Mouse (Mus musculus) midbrain, embryonic 11.5 days (tissue): Measurements from ENCODE around the gene Hoxd8. TPM values are rescaled to one million over a fixed set of nuclear protein-coding genes. Genes with fewer than 3 reads are reported as not detected.

ENCODE experiments used
- ATAC-seq: fragments of 200-750 bp; cut with Nextera tagmentation; 2 replicates; pipeline ENCODE4 v1.8.0; 2017; ENCODE audit warnings: moderate TSS enrichment, moderate library complexity; ENCODE audit not compliant: low FRiP score
- DNase-seq: peaks from one replicate; pipeline ENCODE4 v3.0.0; 2015; ENCODE audit warnings: low spot score; ENCODE audit errors: missing footprints
- H3K27ac ChIP-seq: fragments of 300-500 bp; sonication (generic); 2 replicates; pipeline ENCODE4 v1.5.1; 2014; ENCODE audit warnings: low read depth, low read length
- H3K27me3 ChIP-seq: fragments of 300-500 bp; sonication (generic); 2 replicates; pipeline ENCODE4 v1.6.1; 2014; ENCODE audit warnings: mild to moderate bottlenecking, low read length, moderate library complexity, mixed read lengths; ENCODE audit not compliant: control insufficient read depth, insufficient read depth
- H3K36me3 ChIP-seq: fragments of 300-500 bp; sonication (generic); 2 replicates; pipeline ENCODE4 v1.6.1; 2014; ENCODE audit warnings: mild to moderate bottlenecking, low read length, moderate library complexity, mixed read lengths; ENCODE audit not compliant: control insufficient read depth, insufficient read depth
- H3K4me1 ChIP-seq: fragments of 300-500 bp; sonication (generic); 2 replicates; pipeline ENCODE4 v1.6.1; 2014; ENCODE audit warnings: low read length; ENCODE audit not compliant: control insufficient read depth, insufficient read depth
- H3K4me2 ChIP-seq: fragments of 300-500 bp; sonication (generic); 2 replicates; pipeline ENCODE4 v1.6.1; 2014; ENCODE audit warnings: mild to moderate bottlenecking, moderate library complexity
- H3K4me3 ChIP-seq: fragments of 300-500 bp; sonication (generic); 2 replicates; pipeline ENCODE4 v1.5.1; 2014; ENCODE audit warnings: low read depth, low read length
- H3K9ac ChIP-seq: fragments of 300-500 bp; sonication (generic); 2 replicates; pipeline ENCODE4 v1.6.1; 2014; ENCODE audit warnings: low read length
- H3K9me3 ChIP-seq: fragments of 300-500 bp; sonication (generic); 2 replicates; pipeline ENCODE4 v1.6.1; 2016; ENCODE audit warnings: low read length; ENCODE audit not compliant: control insufficient read depth
- WGBS: fragments of 180-500 bp; shearing (Covaris S2); extraction: QIAGEN DNeasy Blood & Tissue Kit; methylation state at CpG from one replicate; pipeline ENCODE4 v1.1.7; 2014; 5-methylcytosine and 5-hydroxymethylcytosine counted together
- polyA plus RNA-seq: library from polyadenylated mRNA; unstranded; fragments of >200 nt; fragmentation: Nextera tagmentation; extraction: Ambion mirVana; gene quantifications from 2 replicates; pipeline ENCODE4 v1.2.1, GENCODE M21; 2014

The Hoxd8 gene
- polyA plus RNA-seq, 1 experiment from 2014 or later = 0.11 TPM

DNA sequence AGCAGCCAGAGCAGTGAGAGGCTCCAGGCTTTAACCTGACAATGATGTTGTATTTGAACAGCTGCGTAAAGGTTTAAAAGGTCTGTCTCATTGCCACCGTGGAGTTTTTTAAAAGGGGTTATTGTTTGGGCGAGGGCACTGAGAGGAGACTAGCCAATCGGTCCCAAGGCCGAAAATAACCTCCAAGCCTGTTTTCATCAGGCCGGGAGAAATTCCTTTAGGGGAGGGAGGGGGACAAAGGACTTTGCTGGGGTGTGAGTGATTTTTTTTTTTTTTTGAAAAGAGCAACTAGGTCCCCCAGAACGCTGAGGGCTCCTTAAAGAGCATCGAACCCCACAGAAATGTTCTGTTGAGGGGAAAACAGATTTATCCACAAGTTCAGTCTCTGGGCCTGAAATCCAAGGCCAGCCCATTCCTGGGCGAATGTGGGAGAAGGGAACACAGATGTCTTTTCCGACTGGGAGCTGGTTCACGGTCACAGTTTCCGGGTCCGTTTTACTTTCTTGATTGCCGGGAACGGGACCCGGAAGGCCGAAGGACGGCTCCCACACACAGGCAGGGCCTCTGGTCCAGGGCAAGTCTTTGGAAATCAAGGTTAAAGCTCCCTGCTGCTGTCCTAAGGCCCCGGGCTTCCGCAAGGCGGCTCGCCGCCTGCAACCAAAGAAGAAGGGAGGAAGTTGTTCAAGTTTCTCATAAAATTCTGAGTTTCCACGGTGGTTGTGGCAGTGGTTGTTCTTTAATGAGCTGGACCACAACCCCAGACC lies 14.7 kb upstream of the Hoxd8 start:
- H3K4me2 ChIP-seq = no peak overlapping the region
- WGBS = under 1% methylated on average over 24 of the region's 24 CpGs
- no peak for ATAC-seq
- peaks cover 6% of the 10 kb centered on the region; the same call in 1 of the 2 replicates for H3K4me1 ChIP-seq
- peak; percentile 95 for DNase-seq
- peaks cover 94% of the 10 kb centered on the region for H3K27me3 ChIP-seq
- no peak overlapping the region for H3K9ac ChIP-seq
- no peaks in the 10 kb centered on the region for H3K9me3 ChIP-seq
- H3K36me3 ChIP-seq = no peaks in the 10 kb centered on the region
- no peak overlapping the region for H3K4me3 ChIP-seq
- H3K27ac ChIP-seq = no peak overlapping the region

GRCm38 (mm10) chr2:74690338-74690716 lies 14.1 kb upstream of the Hoxd8 start:
- ATAC-seq = no peak
- peaks cover 94% of the 10 kb centered on the region for H3K27me3 ChIP-seq
- DNase-seq = peak; percentile 93
- H3K4me3 ChIP-seq = no peak overlapping the region
- no peak overlapping the region for H3K4me2 ChIP-seq
- H3K9me3 ChIP-seq = no peaks in the 10 kb centered on the region
- no peaks in the 10 kb centered on the region for H3K36me3 ChIP-seq
- WGBS = 9% methylated on average over 8 of the region's 8 CpGs
- no peak overlapping the region for H3K9ac ChIP-seq
- no peak overlapping the region for H3K27ac ChIP-seq
- H3K4me1 ChIP-seq = peaks cover 6% of the 10 kb centered on the region; the same call in 1 of the 2 replicates

DNA sequence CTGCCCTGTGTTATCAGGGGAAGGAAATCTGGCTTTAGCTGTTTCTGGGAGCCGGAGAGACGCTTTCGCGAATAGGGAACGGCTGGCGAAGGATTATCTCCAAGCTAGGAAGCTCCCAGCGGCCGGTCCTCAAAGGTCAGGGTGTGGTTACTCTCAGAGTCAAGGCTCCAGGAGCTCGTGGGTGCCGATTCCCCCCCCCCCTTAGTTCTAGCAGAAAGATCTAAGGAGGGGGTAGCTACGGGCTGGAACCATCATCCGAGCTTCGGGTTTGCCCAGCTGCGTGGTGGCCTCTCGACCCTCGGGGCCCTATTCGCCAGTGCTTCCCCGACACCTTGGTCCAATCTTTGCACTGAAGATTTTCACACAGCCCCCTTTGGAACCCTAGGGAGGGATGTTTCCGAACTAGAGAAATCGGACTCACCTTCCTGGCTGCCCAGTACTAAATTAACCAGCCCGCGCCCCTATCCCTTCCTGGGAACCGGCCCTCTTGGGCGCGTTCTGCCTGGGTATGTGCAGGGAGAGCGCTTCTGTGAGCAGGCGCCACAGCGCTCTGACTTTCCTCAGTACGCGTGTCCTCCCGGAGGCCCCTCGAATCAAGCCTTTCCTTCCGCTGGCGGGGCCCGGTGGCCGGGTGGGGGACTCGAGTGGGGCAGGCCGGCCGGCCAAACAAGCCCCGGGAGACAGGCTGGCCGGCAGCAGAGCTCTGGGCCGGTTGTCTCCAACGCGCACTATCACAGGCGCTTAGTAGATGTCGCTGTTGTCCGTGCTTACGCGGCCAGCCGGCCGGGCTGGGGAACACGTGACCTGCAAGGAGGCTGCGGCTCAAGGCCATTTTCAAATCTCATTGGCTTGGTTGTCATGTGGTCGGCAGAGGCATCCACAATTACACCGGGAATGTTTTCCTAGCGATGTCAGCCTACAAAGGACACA lies 13.1 kb upstream of the Hoxd8 start, which contains the start of gene Hoxd10:
TSS of gene Hoxd10 (plus strand) at position 903 of the 930 bp plus-strand sequence.
- Histone ChIP-seq H3K9me3 (no peaks in the 10 kb centered on the region), H3K9ac (no peak within 1 kb of the TSS), H3K36me3 (no peaks in the 10 kb centered on the region), H3K27ac (no peak within 1 kb of the TSS), H3K4me1 (peaks cover 6% of the 10 kb centered on the region; the same call in 1 of the 2 replicates), H3K4me3 (no peak within 1 kb of the TSS), H3K4me2 (no peak within 1 kb of the TSS), H3K27me3 (peaks cover 96% of the 10 kb centered on the region)
- WGBS = under 1% methylated on average over 56 of the region's 56 CpGs
- peak; percentile 95 for DNase-seq
- ATAC-seq = peak; percentile 91

GRCm38 (mm10) chr2:74691995-74692807 lies 12.2 kb upstream of the Hoxd8 start:
- no peaks in the 10 kb centered on the region for H3K9me3 ChIP-seq
- ATAC-seq (no peak), DNase-seq (peak; percentile 95)
- peaks cover 96% of the 10 kb centered on the region for H3K27me3 ChIP-seq
- no peak overlapping the region for H3K27ac ChIP-seq
- no peak overlapping the region for H3K4me2 ChIP-seq
- no peak overlapping the region for H3K4me3 ChIP-seq
- WGBS = 4% methylated on average over 35 of the region's 35 CpGs
- no peak overlapping the region for H3K9ac ChIP-seq
- H3K36me3 ChIP-seq = no peaks in the 10 kb centered on the region
- peaks cover 6% of the 10 kb centered on the region; the same call in 1 of the 2 replicates for H3K4me1 ChIP-seq

- peaks cover 96% of the 10 kb centered on the region for H3K27me3 ChIP-seq
- no peak overlapping the region for H3K27ac ChIP-seq
- no peak overlapping the region for H3K4me2 ChIP-seq
- H3K9me3 ChIP-seq = no peaks in the 10 kb centered on the region
- no peak for ATAC-seq
- H3K4me3 ChIP-seq = no peak overlapping the region
- H3K36me3 ChIP-seq = no peaks in the 10 kb centered on the region
- WGBS = 1% methylated on average over 20 of the region's 20 CpGs
- no peak overlapping the region for H3K9ac ChIP-seq
- peak; percentile 95 for DNase-seq
- H3K4me1 ChIP-seq = peaks cover 7% of the 10 kb centered on the region; the same call in 1 of the 2 replicates
These were observed 11.5 kb upstream of the Hoxd8 start for GRCm38 (mm10) chr2:74692808-74693431.

DNA sequence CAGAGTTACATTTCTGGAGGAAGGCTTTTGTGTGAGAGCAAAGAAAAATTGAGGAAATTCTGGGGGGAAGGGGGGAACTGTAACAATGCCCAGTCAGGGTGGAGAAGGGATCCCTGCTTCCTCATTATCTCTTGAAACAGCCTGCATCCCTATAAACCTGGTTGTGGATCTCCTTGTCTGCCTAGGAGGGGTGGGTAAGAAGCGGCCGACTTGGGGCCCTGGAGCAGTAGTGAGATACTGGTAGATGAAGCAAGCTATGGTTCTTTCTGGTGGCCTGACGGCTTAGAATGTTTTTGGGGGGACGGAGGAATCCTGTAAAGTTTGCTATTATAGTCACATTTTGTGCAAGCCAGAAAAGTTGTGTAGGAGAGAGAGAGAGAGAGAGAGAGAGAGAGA lies 11.0 kb upstream of the Hoxd8 start:
- H3K9ac ChIP-seq = no peak overlapping the region
- 6% methylated on average over 4 of the region's 4 CpGs for WGBS
- H3K4me3 ChIP-seq = no peak overlapping the region
- no peaks in the 10 kb centered on the region for H3K36me3 ChIP-seq
- H3K4me1 ChIP-seq = peaks cover 11% of the 10 kb centered on the region
- H3K27ac ChIP-seq = no peak overlapping the region
- no peak for ATAC-seq
- H3K9me3 ChIP-seq = no peaks in the 10 kb centered on the region
- DNase-seq = no peak
- H3K4me2 ChIP-seq = no peak overlapping the region
- H3K27me3 ChIP-seq = peaks cover 96% of the 10 kb centered on the region

GRCm38 (mm10) chr2:74694066-74694465 lies 10.3 kb upstream of the Hoxd8 start:
- no peaks in the 10 kb centered on the region for H3K9me3 ChIP-seq
- peaks cover 96% of the 10 kb centered on the region for H3K27me3 ChIP-seq
- no peak overlapping the region for H3K4me3 ChIP-seq
- 2% methylated on average over 16 of the region's 16 CpGs for WGBS
- H3K36me3 ChIP-seq = no peaks in the 10 kb centered on the region
- DNase-seq (peak; percentile 93), ATAC-seq (no peak)
- H3K9ac ChIP-seq = no peak overlapping the region
- H3K4me1 ChIP-seq = peaks cover 11% of the 10 kb centered on the region
- H3K27ac ChIP-seq = no peak overlapping the region
- no peak overlapping the region for H3K4me2 ChIP-seq

DNA sequence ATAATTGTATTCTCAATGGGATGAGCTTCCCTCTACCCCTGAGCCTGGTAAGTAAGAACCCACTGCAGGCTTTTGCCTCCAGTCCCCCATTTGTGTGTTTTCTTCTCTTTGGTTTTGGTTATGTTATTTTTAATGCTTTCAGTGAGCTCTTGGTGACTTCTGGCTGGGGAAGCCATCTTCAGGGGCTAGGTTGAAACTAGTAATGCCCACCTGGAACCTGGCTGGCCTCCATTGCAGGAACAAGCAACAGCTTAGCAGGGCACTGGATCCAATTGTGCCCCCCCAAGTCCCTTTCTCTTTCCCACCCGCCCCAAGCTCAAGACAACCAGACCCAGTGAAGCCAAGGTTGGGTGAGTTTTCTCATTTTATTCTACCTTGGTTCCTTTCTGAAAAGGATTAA lies 9.0 kb upstream of the Hoxd8 start:
- WGBS = 0% methylated on average over 1 of the region's 1 CpGs
- Histone ChIP-seq H3K27ac (no peak overlapping the region), H3K4me2 (no peak overlapping the region), H3K27me3 (peaks cover 98% of the 10 kb centered on the region), H3K9me3 (no peaks in the 10 kb centered on the region), H3K9ac (no peak overlapping the region), H3K4me3 (no peak overlapping the region), H3K4me1 (peaks cover 11% of the 10 kb centered on the region), H3K36me3 (no peaks in the 10 kb centered on the region)
- ATAC-seq (no peak), DNase-seq (no peak)
